Comparison of ENCODE assay signal across 8 mouse cellular contexts in the genomic region with DNA sequence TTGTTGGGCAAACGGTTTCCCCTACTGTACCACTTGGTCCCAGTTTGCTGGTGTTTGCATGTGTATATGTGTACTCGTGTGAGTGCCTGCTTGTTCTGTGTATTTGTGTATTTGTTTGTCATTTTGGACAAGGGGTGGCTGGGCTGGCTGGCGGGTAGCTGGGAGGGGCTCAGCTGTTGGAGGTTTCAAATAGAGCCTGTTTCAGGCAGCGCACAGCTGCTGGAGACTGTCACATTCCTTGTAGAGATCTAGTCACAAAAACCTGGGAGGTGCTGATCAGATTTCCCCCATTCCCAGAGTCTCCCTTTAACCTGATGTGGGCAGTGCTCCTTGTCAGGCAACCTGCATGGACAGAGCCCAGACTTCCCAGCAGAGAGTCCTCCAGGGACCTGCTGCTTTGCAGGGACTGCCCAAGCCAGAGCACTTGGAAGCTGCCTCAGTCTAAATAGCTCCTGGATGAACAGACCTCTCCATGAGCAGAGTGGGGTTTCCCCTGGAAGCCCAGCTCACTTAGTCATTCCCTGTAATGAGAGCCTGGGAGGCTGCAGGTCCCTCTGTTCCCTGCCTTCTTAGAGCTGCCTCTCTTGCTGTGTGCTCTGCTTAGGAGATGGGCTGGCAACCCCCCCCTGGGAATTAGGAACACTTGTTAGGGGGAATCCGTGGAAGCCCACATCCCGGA. TPM values are rescaled to one million over a fixed set of nuclear protein-coding genes. Genes with fewer than 3 reads are reported as not detected.
DNase-seq lines count a peak whose midpoint lies in the region; ATAC-seq lines count a peak whose summit lies in the region.

No protein-coding gene starts in this region.

- H3K27me3 ChIP-seq in limb, embryonic 11.5 days (ENCODE audit: control insufficient read depth, insufficient read depth, low read length), result peaks cover 12% of the 10 kb centered on the region; the same call in 1 of the 2 replicates

- no peak overlapping the region for H3K9ac ChIP-seq in limb, embryonic 11.5 days (ENCODE audit: low read length)

- H3K4me2 ChIP-seq in limb, embryonic 11.5 days (ENCODE audit: low read depth, severe bottlenecking), result peak overlapping the region; percentile 77; the same call in 1 of the 2 replicates

- DNase-seq in right cerebral cortex, postnatal 25 days, result peak; percentile 41
- DNase-seq in right cerebral cortex, postnatal 36 days (ENCODE audit: low spot score in 2 of 2), result no peak
- DNase-seq in gastrocnemius, postnatal 25 days, result peak; percentile 29
- no peak for DNase-seq in limb, embryonic 11.5 days (ENCODE audit: low spot score)
- no peak for DNase-seq in yolk sac, embryonic 10.5 days (ENCODE audit: low spot score)
- DNase-seq in testis, postnatal 10 days (ENCODE audit: low spot score), result no peak
- DNase-seq in testis, postnatal 14 days (ENCODE audit: low spot score), result no peak

- no peaks in the 10 kb centered on the region for H3K36me3 ChIP-seq in limb, embryonic 11.5 days (ENCODE audit: control insufficient read depth, insufficient read depth, low read length)

- H3K4me3 ChIP-seq in limb, embryonic 11.5 days (ENCODE audit: low read depth, low read length), result 0 out of 2 replicates have a peak overlapping the region, but pooled peaks have one; percentile 0

- peaks cover 5% of the 10 kb centered on the region; the same call in 1 of the 2 replicates for H3K4me1 ChIP-seq in limb, embryonic 11.5 days (ENCODE audit: control insufficient read depth, insufficient read depth, low read length)

- H3K27ac ChIP-seq in limb, embryonic 11.5 days (replicated peaks; ENCODE audit: low read depth, low read length), result no peak overlapping the region

- WGBS in limb, embryonic 11.5 days, result 34% methylated on average over 6 of the region's 6 CpGs

- H3K9me3 ChIP-seq in limb, embryonic 11.5 days (ENCODE audit: control insufficient read depth, low read length), result no peaks in the 10 kb centered on the region

- ATAC-seq in limb, embryonic 11.5 days (ENCODE audit: insufficient number of reproducible peaks, low FRiP score, low TSS enrichment, low read depth), result no peak
- no peak for ATAC-seq in erythroblast, adult 5-6 weeks (replicated peaks; ENCODE audit: low FRiP score, poor library complexity, severe bottlenecking)

RNA-seq across cellular contexts. Expression of gene Kcnn3, which starts 2.6 kb away (rescaled TPM):
- total RNA-seq in gastrocnemius, postnatal 25 days (2021), result 1 to 10 TPM; 2.5 to 5.8 TPM
- polyA plus RNA-seq in limb, embryonic 11.5 days (2014; fragmentation: Nextera tagmentation; extraction: Ambion mirVana), result 1.0 and 1.1 TPM in 2 replicates
- total RNA-seq in erythroblast, adult 5-6 weeks (2015; ENCODE audit: low replicate concordance), result not detected in 2 replicates
- 0.26 TPM in 1 of 2 replicates, not detected in the other for total RNA-seq in erythroblast, adult 5-6 weeks (2017; ENCODE audit: low replicate concordance)

Comparison
In these comparisons a context has a peak if more than half of its experiments do, and no peak if none do; other contexts are left out.
1. DNase-seq: peak in right cerebral cortex, postnatal 25 days (single experiment) and gastrocnemius, postnatal 25 days (single experiment); none in right cerebral cortex, postnatal 36 days (0 of 2), limb, embryonic 11.5 days (single experiment), yolk sac, embryonic 10.5 days (single experiment), testis, postnatal 10 days (single experiment) and testis, postnatal 14 days (single experiment).